Mouse (Mus musculus) lung, adult 2 months (tissue): Measurements from ENCODE around the gene Scd2.

Experiments used
- CTCF ChIP-seq: fragments of 200-500 bp; IDR thresholded peaks from 2 replicates; pipeline ENCODE4 v1.5.1; 2011; ENCODE audit warnings: mild to moderate bottlenecking, low read length, control low read depth; ENCODE audit not compliant: insufficient read depth
- POLR2A ChIP-seq: fragments of 200-500 bp; IDR thresholded peaks from 2 replicates; pipeline ENCODE4 v1.6.1; 2011; ENCODE audit warnings: low read depth, mild to moderate bottlenecking, control low read depth, low read length, borderline replicate concordance; ENCODE audit errors: extremely low read depth

DNA sequence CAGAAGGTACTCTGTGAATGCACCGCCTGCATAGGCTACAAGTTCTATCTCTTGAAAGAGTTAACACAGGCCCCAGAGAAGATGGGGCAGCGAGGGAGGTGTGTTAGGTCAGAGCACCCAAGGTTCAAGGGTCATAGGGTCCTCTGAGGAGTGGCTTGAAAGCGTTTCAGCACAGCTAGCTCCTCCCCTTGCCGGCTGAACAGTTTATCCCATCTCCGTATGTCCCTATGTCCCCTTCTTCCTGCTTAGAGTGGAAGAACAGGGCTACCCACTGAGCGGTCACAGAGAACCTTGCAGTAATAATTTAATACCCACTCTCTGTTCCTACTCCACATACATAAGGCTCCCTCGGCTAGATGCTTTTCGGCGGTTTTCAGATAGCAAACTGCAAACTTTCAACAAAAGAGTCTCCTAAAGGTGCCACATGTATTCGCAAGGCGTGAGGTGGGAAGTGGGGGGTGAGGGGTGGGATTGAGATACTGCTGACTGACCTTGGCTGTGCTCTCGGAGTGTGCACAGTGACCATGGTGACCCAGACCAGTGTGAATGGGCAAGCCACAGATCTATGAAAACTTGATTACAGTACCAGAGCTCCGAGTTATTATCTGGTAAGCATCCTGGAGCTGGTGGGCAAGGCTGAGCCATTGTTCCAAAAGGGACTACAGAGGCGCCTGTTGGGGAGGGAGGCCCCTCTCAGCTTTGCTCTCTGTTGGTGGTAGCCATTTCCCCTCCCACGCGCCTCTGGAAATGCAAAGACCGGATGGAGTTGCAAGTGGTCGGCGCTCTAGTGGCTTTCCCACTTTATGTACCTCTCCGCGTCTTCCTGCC, at the start of gene Scd2:
- no peak for TF ChIP-seq CTCF
- TF ChIP-seq POLR2A: no peak
